Mouse (Mus musculus): ENCODE results near the gene Stn1.
A peak's percentile ranks its signal among the peaks of the same experiment; 100 is the strongest.

Stn1 gene

GRCm38 (mm10) chr19:47472881-47473400, 64.4 kb downstream of the Stn1 start:
- DNase-seq (ENCODE audit: low spot score) = peak; percentile 37

GRCm38 (mm10) chr19:47471808-47472207, 65.5 kb downstream of the Stn1 start:
- DNase-seq (ENCODE audit: low spot score) = no peak

GRCm38 (mm10) chr19:47468750-47469149, 68.6 kb downstream of the Stn1 start:
- DNase-seq (ENCODE audit: low spot score) = no peak

- DNase-seq (ENCODE audit: low spot score) = no peak
Observed at GRCm38 (mm10) chr19:47466775-47467174, 70.5 kb downstream of the Stn1 start.

GRCm38 (mm10) chr19:47465467-47465866, 71.8 kb downstream of the Stn1 start:
- DNase-seq (ENCODE audit: low spot score) = no peak

- DNase-seq (ENCODE audit: low spot score) = peak; percentile 72
Observed at GRCm38 (mm10) chr19:47464304-47465241, 72.7 kb downstream of the Stn1 start, which contains the start of gene Sh3pxd2a. Gene Sh3pxd2a, minus strand, starts transcription at chr19:47464401.

GRCm38 (mm10) chr19:47463636-47464303, 73.5 kb downstream of the Stn1 start:
- DNase-seq (ENCODE audit: low spot score) = peak; percentile 76

GRCm38 (mm10) chr19:47463206-47463605, 74.1 kb downstream of the Stn1 start:
- DNase-seq (ENCODE audit: low spot score) = no peak

- DNase-seq (ENCODE audit: low spot score) = no peak
Observed at GRCm38 (mm10) chr19:47462725-47463124, 74.6 kb downstream of the Stn1 start.

GRCm38 (mm10) chr19:47461838-47462237, 75.5 kb downstream of the Stn1 start:
- no peak for DNase-seq (ENCODE audit: low spot score)

- DNase-seq (ENCODE audit: low spot score) = no peak
Observed at GRCm38 (mm10) chr19:47461386-47461785, 75.9 kb downstream of the Stn1 start.

- peak; percentile 81 for DNase-seq (ENCODE audit: low spot score)
Observed at GRCm38 (mm10) chr19:47460120-47460960, 77.0 kb downstream of the Stn1 start.

GRCm38 (mm10) chr19:47459214-47459613, 78.1 kb downstream of the Stn1 start:
- DNase-seq (ENCODE audit: low spot score) = no peak

- peak; percentile 60 for DNase-seq (ENCODE audit: low spot score)
Observed at GRCm38 (mm10) chr19:47458504-47459161, 78.7 kb downstream of the Stn1 start.

GRCm38 (mm10) chr19:47457711-47458503, 79.4 kb downstream of the Stn1 start:
- no peak for DNase-seq (ENCODE audit: low spot score)

- DNase-seq (ENCODE audit: low spot score) = no peak
Observed at GRCm38 (mm10) chr19:47456021-47456420, 81.3 kb downstream of the Stn1 start.

GRCm38 (mm10) chr19:47455001-47455755, 82.1 kb downstream of the Stn1 start:
- no peak for DNase-seq (ENCODE audit: low spot score)

- peak; percentile 85 for DNase-seq (ENCODE audit: low spot score)
Observed at GRCm38 (mm10) chr19:47454167-47455000, 82.9 kb downstream of the Stn1 start.

GRCm38 (mm10) chr19:47453352-47453751, 84.0 kb downstream of the Stn1 start:
- DNase-seq (ENCODE audit: low spot score) = no peak
